Mouse (Mus musculus): ENCODE results near the gene Ano4.

The Ano4 gene

DNA sequence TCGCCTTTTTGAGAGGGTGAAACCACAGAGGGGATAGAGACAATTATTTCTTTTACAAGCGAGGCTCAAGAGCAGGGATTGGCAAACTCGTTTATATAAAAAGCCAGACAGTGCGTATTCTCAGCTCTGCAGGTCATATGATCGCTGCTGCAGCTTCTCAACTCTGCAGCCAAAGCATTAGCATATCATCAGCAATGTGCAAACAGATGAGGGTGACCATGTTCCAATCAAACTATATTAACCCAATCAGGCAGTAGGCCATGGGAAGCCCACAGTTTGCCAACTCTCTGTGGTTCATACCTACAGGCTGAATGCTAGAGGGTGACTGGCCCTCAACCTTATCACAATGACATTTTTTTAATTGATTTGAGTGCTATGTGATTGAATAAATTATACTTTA lies 64.2 kb downstream of the Ano4 start:
- in situ Hi-C loops (cut with MboI, MseI), result no loop called here

DNA sequence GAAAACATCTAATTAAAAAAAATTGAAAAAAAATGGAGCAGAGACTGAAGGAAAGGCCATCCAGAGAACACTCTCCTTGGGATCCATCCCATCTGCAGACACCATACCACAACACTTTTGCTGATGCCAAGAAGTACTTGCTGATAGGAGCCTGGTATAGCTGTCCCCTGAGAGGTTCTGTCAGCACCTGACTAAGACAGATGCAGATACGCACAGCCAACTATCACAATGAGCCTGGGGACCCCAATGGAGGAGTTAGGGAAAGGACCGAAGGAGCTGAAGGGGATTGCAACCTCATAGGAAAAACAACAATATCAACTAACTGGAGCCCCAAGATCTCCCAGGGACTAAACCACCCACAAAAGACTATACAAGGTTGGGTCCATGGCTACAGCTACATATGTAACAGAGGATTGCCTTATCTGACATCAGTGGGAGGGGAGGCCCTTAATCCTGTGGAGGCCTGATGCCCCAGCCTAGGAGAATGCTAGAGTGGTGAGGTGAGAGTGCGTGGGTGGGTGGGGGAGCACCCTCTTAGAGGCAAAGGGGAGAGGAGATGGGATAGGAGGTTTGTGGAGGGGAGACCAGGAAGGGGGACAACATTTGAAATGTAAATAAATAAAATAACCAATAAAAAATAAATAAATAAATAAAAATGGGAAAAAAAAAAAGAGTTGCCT lies 71.4 kb downstream of the Ano4 start:
- in situ Hi-C loops (cut with MboI, MseI), result no loop called here

DNA sequence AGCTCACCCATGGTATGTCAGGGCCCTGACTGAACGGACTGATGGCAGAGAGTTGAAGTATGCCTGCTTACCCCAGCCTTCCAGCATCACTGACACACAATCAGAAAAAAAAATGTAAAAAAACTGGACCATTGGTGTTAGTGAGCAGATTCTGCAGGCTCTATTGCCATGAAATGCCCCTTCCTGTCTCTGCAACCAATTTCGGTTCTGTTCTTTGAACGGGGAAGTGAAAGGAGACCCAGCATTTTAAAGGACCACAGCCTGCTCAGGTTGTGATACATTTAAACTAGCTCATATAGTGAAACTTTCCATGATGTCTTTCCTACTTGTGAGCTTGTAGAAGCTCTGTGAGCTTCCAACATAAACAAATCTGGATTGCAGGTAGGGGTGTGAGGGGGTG lies 77.2 kb downstream of the Ano4 start:
- in situ Hi-C loops (cut with MboI, MseI), result no loop called here

DNA sequence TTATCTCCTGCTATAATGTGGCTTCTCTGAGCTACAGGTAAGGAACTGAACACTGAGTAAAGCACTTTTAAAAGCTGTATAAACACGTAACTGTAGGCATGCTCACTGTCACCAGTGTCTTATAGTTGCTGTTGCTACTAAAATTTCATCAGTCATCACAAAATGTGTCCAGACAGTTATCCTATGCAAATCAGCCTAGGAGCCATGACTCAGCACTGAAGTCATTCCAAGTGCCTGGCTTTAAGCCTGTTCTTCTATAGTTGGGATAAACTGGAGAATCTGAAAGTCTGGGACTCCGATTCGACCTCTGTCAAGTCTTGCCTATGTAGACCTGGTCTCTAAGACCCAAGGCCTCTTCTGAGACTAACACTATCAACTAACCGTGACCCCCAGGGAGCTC lies 81.2 kb downstream of the Ano4 start:
- in situ Hi-C loops (cut with MboI, MseI), result no loop called here

DNA sequence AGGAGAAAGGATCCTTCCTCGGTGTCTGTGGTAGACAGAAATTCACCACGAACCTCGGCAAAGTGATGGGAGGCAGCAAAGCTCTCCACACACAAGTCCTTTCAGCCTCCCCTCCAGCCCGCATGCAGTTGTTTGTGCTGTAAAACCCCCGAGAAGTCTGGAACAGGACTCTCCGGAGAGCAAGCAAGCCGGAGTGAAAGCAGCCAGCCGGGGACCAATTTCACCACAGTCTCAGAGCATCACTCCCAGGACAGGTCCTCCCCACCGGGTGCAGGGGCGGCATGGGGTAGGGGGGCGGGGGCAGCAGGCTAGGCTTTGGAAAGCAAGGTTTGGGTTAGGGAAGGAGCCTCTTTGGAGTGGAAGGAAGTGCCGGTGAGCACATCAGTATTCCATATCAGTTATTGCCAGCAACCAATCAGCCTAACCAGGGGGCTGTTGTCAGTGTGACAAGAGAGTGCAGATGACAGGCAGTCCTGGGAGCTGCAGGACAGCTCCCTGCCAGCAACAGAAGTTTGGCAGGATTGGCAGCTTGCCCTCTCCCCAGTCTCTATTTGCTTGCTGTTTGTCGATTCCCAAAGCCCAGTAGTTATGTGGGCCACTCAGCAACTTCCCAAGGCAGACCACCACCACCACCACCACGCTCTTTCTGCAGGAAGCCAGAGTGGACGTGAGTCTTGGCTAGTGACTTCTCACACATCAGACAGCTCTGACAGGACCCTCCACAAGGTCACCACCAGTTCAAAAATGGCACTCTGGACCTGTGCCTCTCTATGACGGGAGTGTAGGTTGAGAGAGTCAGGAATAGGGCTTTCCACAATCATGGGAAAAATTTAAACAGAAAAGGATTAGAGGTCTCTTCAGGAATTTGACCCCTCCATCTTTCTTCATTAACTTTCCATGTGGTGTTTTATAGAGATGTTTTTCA lies 86.8 kb downstream of the Ano4 start:
- in situ Hi-C loops (cut with MboI, MseI), result no loop called here

DNA sequence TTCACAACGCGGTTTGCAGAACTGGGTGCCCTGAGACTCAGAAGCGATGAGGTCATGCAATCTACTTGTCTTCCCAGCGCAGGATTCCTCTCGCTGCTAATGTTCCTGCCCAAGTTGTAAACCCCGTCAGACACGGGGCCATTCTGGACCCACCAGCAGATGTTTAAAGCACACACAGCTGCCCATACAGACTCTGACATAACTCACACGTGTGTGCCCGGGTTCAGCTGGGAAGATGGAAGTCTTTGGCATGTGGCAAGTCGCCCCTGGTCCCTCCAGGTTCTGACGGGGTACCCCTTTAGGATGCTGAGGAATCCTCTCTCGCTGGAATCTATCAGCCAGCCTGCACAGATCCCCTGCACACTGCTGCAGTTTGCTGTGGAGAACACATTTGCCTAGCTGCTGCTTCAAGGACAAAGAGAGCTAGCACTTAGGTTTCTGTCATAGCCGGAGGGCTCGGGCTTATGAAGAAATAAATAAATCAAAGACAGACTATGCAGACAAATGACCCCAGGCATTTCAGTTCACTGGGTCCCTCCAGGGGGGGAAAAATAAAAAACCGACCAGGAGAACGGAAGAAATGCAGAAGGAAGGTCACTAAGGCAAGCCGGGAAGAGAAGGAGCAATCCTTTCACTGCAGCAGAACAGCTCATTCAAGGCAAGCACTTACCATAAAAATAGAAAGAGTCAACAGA lies 87.7 kb downstream of the Ano4 start:
- in situ Hi-C loops (cut with MboI, MseI), result no loop called here

DNA sequence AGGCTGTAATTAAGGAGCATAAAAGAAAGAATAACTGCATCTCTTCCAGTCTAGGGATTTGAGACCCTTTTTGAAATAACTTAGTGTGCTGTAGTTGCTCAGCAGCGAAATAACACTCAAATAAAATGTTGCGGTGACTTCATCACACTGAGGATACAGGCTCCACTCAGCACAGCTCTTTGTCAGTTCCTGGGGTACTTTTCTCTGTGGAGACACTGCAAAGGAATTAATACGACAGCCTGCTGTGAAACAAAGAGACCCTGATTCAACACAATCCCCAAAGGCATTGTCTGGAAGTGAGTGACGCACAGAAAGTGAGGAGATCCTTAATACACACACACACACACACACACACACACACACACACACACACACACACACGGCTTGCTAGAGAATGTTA lies 89.8 kb downstream of the Ano4 start:
- in situ Hi-C loops (cut with MboI, MseI), result no loop called here

DNA sequence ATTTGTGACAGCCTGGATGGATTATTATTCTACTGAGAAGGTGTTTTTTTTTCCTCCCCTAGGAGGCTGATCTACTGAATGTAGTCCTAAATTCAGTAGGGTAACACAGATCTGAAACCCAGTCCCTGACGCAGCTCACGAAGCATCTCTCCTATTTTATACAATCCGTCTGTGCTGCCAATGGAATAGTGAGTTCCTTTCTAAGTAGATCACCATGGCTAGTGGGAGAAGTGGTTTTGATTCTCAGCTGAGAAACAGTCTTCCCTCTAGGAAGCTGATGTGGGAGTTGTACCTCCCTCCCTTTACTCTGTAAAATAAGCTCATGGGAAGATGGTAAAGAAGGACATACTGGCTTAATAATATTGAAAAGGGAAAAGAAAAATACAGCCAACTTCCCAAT lies 90.8 kb downstream of the Ano4 start:
- in situ Hi-C loops (cut with MboI, MseI), result no loop called here

DNA sequence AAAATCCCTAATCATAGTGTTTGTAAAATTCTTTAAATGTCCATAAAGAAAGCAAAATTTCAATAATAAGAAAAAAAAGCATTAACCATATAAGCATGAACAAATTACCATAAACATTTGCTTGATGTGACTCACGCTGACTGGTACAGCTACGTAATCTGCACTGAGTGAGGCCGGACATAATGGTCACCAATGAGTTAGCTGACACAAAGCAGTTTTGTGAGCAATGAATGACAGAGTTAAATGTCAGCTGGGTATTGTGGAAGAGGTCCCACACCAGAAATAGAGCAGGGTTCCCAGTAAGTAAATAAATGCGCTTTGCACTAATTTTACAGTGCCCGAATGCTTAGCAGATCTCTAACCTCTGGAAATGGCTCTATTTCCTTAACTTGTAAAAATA lies 91.9 kb downstream of the Ano4 start:
- in situ Hi-C loops (cut with MboI, MseI), result no loop called here

DNA sequence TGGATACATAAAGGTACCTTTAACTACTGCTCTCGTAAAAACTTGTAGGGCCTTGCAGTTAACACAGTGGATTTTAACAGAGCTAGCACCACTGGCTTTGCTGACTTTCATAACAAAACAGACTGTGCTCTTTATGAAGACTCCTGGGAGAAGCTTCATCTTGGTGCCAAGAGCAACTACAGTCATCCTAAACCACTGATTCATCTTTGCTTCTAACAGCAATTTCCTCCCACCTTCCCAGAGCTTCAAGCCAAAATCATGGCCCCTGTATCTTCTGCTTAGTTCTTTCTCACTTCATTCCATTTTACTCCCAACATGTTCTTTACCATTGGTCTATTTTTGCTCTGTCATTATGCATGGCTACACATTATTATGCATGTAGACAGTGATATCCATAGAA lies 100.8 kb downstream of the Ano4 start:
- in situ Hi-C loops (cut with MboI, MseI), result no loop called here

DNA sequence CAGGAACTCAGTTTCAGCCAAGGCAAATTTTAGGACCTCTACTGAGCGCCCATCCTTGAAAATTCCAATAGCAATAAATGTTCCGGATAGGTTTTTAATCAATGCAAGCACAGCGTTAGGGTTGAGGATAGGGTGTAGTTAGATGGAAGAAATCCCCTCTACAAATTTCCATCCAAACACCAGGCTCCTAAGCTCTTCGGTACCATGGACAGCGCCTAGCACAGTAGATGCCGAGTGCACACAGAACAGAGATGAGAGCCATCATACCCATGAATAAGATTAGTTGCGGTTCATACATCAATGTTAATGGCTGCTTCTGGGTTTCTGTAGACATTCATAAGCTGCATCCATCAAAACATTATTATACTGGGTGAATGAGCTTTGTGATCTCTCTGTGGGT lies 120.0 kb downstream of the Ano4 start:
- in situ Hi-C loops (cut with MboI, MseI), result no loop called here

DNA sequence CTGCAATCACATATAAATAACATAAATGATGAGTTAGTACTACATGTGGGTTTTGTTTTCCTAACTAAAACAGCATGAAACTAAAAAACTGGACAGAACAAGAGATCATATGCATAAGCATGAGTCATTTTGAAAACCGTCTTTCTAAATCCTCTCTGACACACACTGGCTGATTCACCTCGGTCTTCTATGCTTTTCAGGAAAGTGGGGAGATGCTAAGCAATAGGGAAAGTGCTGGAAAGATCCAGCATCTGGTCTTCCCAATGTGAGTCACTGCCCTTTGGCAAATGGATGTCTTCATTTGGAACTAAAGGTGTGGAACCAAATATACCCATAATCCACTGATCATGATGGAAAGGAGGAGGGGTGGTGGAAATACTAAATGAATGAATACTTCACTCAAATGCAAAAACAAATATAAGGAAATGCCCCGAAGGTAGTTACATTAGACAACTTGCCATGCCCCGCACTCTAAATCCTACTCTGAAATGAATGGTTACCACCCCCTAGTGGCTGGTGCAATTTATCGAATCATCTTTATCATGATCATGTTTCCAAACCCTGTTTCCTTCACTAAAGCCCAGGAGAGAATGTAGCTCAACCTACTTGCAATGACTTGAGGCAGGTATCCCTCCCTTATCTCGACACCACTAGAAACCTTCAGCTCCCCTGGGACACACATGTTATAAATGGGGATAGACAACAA lies 122.1 kb downstream of the Ano4 start:
- in situ Hi-C loops (cut with MboI, MseI), result no loop called here

DNA sequence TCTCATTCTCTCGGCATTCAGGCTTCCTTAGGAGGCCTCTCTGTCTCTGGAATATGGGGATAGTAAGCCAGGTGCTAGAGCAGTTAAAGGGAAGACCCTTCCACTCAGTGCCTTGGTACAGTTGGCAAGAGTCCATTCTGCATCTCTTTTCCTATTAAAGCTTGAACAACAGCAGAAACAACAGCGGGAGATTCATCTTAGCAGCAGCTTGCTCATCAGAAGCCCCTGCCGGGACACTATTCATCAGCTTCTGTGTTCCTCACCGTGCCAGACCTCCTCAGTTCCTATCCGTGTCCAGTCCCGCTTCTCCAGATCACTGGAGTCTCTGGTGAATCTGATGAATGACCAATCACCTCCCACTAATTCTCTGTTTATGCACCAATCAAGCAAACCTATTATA lies 128.5 kb downstream of the Ano4 start:
- in situ Hi-C loops (cut with MboI, MseI), result no loop called here

DNA sequence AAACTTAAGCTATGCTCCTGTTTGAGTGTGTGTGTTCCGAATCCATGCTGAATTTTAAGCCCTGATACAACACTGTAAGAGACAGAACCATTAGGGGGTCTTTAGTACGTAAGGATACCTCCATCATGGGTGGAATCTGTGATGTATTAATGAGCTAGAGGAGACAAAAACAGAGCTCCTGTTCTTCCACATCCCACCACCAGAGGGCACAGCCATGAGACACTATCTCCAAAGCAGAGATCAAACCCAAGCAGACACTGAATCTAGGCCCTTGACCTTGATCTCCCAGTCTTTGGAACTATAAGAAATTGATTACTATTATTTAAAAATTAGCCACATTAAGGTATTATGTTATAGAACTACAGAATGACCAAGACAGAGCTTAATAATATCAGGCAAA lies 138.7 kb downstream of the Ano4 start:
- in situ Hi-C loops (cut with MboI, MseI), result no loop called here

DNA sequence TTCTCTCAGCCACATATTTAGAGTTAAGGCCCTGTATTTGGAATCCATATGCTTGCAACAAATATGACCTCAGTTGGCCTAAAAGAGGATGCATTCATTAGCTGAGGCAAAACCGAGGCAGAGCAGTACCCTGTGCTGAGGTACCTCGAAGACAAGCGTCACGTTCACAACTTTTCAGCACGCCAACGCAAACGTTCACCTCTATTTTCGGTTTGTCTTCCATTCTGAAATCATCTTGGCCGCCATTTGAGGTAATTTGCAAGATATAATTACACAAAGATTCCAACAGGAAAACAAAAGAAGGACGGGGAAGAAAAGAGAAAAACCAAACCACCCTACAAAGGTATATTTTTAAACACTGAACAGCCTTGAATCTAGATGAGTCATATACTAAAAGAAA lies 148.1 kb downstream of the Ano4 start:
- in situ Hi-C loops (cut with MboI, MseI), result no loop called here

DNA sequence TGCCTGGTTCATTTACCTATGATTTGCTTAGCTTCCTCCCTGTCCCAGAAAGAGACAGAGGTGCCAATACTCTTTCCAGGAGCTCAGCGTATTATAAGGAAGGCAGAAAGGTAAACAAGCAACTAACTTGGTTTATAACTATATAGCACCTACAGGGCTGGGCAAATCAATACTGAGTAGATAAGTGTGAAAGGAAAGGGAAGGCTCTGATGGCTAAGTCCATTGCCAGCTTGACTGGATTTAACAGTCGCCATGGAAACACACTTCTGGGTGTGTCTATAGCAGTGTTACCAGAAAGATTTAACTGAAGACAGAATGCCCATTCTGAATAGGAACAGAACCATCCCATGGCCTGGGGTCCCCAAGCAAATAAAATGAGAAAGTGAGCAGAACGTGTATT lies 149.5 kb downstream of the Ano4 start:
- in situ Hi-C loops (cut with MboI, MseI), result no loop called here

DNA sequence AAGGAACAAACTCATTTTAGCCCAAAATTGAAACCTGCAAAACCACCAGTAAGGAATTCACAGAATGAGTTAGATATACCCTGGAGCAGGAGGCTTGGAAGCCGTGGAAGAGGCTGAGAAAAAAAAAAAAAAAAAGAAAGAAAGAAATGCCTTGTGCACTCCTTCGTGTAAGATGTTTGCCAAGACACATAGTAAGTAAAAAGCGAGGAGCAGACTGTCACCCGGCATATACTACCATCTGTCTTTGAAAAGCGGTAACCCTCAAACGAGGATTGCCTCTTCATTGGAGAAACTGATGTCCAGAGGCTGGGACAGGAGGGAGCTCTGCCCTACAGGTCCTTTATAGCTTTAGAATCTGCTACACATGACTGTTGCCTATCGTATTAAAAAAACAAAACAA lies 150.1 kb downstream of the Ano4 start:
- in situ Hi-C loops (cut with MboI, MseI), result no loop called here

DNA sequence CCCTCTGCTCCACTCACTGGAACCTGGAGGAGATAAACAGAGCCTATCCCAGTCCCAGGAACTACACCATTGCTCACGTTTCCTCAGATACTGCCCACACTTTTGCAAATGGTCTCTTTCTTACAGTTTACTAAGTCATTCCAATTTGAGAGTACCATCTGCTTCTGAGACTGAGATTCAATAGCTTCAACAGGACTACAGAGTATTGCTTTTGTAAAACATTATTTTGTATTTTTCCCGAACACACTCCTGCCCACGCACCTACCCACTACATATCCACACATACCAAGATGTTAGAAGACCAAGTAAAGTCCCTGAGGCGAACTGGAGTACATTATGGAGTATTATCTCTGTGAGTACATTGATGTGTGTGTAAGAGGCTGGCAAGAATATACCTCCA lies 166.6 kb downstream of the Ano4 start:
- in situ Hi-C loops (cut with MboI, MseI), result no loop called here

DNA sequence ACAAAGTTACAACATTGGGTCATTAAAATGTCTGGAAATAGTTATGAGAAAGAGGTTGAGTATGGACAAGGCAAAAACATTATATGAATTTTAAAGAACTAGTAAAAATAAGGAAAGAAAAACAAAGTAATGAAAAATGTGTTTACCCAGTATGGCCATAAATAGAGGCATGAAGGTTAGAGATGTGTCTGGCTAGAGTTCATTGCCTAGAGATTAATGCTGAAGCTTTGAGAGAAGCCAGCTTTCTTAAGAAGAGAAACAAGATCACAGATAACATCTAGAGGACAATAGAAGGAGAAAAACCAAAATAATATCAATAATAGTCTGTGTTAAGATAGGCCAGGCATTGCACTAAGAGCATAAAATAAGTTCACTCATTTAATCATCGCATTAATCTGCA lies 180.0 kb downstream of the Ano4 start:
- in situ Hi-C loops (cut with MboI, MseI), result loop anchor here (5.0 kb wide), 1 partner anchor 207 kb away; no protein-coding TSS in a partner anchor

DNA sequence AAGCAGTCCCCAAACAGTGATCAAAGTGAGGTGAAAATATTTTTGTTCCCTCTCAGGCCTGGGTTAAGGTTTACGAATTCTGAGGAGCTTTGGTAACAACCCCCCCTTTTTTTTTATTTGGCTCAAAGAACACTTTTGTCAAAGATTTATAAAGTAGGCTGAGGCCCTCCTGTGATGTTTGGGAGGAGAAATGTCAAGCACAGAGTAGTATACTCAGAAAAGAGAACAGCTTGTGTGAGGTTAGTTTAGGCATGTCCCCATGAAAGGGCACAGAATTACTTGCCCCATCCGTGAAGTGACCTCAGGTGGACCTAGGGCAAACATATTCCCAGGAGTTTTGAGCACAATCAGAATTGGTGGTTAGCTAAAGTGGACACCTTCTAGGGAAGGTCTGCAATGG lies 189.1 kb downstream of the Ano4 start:
- in situ Hi-C loops (cut with MboI, MseI), result no loop called here

DNA sequence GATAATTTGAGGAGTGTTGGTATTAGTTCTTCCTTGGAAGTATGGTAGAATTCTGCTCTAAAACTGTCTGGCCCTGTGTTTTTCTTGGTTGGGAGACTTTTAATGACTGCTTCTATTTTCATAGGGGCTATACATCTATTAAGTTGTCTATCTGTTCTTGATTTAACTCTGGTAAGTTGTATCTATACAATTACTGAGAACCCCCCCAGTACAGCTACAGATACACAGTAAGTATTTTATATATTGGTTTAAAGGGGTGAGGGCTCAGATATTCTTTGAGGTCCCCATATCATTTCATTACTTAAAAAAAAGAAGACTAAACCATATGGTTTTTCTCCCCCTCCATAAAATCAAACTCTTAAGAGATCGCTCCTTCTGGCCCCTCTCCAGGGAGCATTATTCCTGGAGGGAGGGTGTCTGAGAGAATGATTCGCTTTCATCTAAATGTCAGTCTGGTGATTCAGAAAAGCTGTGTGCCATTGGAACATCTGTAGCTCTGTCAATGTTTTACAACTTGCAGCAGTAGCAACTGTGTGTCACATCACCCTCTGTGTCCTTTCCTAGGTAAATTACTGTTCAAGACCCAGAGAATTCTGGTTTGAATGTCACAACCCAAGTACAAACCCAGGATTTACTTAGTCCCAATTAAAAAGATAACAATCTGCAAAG lies 189.6 kb downstream of the Ano4 start:
- in situ Hi-C loops (cut with MboI, MseI), result no loop called here

Measured in T-helper 2 cell (primary cell).